Mouse (Mus musculus): ENCODE measurements around the gene Pde2a.

DNA sequence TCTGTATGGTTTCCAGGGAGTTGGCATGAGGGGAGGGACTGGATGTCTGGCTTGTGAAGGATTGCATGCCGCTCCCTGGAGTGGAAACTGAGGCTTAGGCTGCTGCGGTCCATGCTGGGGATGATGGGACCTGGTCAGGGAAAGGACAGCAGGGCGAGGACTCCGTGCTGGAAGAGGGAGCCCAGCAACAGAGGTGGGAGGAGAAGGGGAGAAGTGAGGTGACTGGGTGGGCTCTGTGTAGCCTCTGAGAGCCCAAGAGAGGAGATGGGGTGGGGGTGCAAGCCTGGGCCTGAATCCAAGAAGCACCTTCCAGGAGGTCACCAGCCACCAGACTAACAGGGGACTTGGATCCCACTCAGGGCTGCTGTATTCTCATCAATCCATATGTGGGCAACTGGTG, 34.8 kb downstream of the Pde2a start:
- TF ChIP-seq POLR2A (IDR thresholded peaks at IDR 0.05; ENCODE audit: insufficient read depth, low read length) (no peak), CTCF (IDR thresholded peaks at IDR 0.05; ENCODE audit: low read depth, low read length) (no peak)

Measured in ES-Bruce4 (cell line).